Mouse (Mus musculus) heart, embryonic 13.5 days (tissue): Measurements from ENCODE around the gene Plekha8. TPM values are rescaled to one million over a fixed set of nuclear protein-coding genes. Genes with fewer than 3 reads are reported as not detected.

ENCODE experiments used
- ATAC-seq: fragments of 200-750 bp; cut with Nextera tagmentation; 2 replicates; pipeline ENCODE4 v1.8.0; 2017; ENCODE audit warnings: moderate TSS enrichment; ENCODE audit not compliant: insufficient number of reproducible peaks, low FRiP score, low TSS enrichment; ENCODE audit errors: extremely low read depth
- H3K27ac ChIP-seq: fragments of 300-500 bp; sonication (generic); replicated peaks from 2 replicates; pipeline ENCODE4 v1.5.1; 2015; ENCODE audit warnings: moderate library complexity, mild to moderate bottlenecking, inconsistent platforms
- H3K27me3 ChIP-seq: fragments of 300-500 bp; sonication (generic); replicated peaks from 2 replicates; pipeline ENCODE4 v1.6.1; 2015; ENCODE audit warnings: mild to moderate bottlenecking, inconsistent platforms
- H3K36me3 ChIP-seq: fragments of 300-500 bp; sonication (generic); 2 replicates; pipeline ENCODE4 v1.6.1; 2015; ENCODE audit warnings: mild to moderate bottlenecking, inconsistent platforms
- H3K4me1 ChIP-seq: fragments of 300-500 bp; sonication (generic); 2 replicates; pipeline ENCODE4 v1.6.1; 2015; ENCODE audit warnings: inconsistent platforms
- H3K4me2 ChIP-seq: fragments of 300-500 bp; sonication (generic); 2 replicates; pipeline ENCODE4 v1.6.1; 2015; ENCODE audit warnings: inconsistent platforms, mild to moderate bottlenecking, moderate library complexity
- H3K4me3 ChIP-seq: fragments of 300-500 bp; sonication (generic); 2 replicates; pipeline ENCODE4 v1.5.1; 2015; ENCODE audit warnings: moderate library complexity, mild to moderate bottlenecking, inconsistent platforms
- H3K9ac ChIP-seq: fragments of 300-500 bp; sonication (generic); 2 replicates; pipeline ENCODE4 v1.6.1; 2015; ENCODE audit warnings: inconsistent platforms, mild to moderate bottlenecking, moderate library complexity
- H3K9me3 ChIP-seq: fragments of 300-500 bp; sonication (generic); 2 replicates; pipeline ENCODE4 v1.6.1; 2016; ENCODE audit warnings: inconsistent platforms
- WGBS: fragments of 180-500 bp; shearing (Covaris S2); methylation state at CpG from one replicate; pipeline ENCODE4 v1.1.7; 2015; ENCODE audit warnings: mixed read lengths; 5-methylcytosine and 5-hydroxymethylcytosine counted together
- polyA plus RNA-seq: library from polyadenylated mRNA; unstranded; fragments of >200 nt; fragmentation: Nextera tagmentation; extraction: Ambion mirVana; gene quantifications from 2 replicates; pipeline ENCODE4 v1.2.1, GENCODE M21; 2015

Plekha8 gene
- polyA plus RNA-seq, 1 experiment from 2014 or later = 7.5 TPM

- 74% methylated on average over 6 of the region's 6 CpGs for WGBS
- Histone ChIP-seq H3K9ac (no peak overlapping the region), H3K36me3 (no peaks in the 10 kb centered on the region), H3K9me3 (no peaks in the 10 kb centered on the region), H3K4me2 (no peak overlapping the region), H3K27me3 (no peaks in the 10 kb centered on the region), H3K4me1 (no peaks in the 10 kb centered on the region), H3K27ac (no peak overlapping the region), H3K4me3 (no peak overlapping the region)
- ATAC-seq = no peak
These were observed 63.0 kb downstream of the Plekha8 start for GRCm38 (mm10) chr6:54657861-54658260.

GRCm38 (mm10) chr6:54669868-54670267, 75.0 kb downstream of the Plekha8 start:
- no peaks in the 10 kb centered on the region for H3K4me1 ChIP-seq
- no peak overlapping the region for H3K9ac ChIP-seq
- ATAC-seq = no peak
- H3K9me3 ChIP-seq = peaks cover 6% of the 10 kb centered on the region; the same call in 1 of the 2 replicates
- 65% methylated on average over 6 of the region's 6 CpGs for WGBS
- no peaks in the 10 kb centered on the region for H3K36me3 ChIP-seq
- 0 out of 2 replicates have a peak, but pooled peaks cover 5% of the 10 kb centered on the region for H3K27me3 ChIP-seq
- no peak overlapping the region for H3K4me3 ChIP-seq
- no peak overlapping the region for H3K27ac ChIP-seq
- H3K4me2 ChIP-seq = no peak overlapping the region

GRCm38 (mm10) chr6:54672901-54673300, 78.0 kb downstream of the Plekha8 start:
- WGBS = 50% methylated on average over 5 of the region's 5 CpGs
- H3K9me3 ChIP-seq = no peaks in the 10 kb centered on the region
- H3K27ac ChIP-seq = no peak overlapping the region
- H3K9ac ChIP-seq = no peak overlapping the region
- H3K36me3 ChIP-seq = no peaks in the 10 kb centered on the region
- no peaks in the 10 kb centered on the region for H3K4me1 ChIP-seq
- no peak overlapping the region for H3K4me3 ChIP-seq
- ATAC-seq = no peak
- H3K4me2 ChIP-seq = no peak overlapping the region
- 0 out of 2 replicates have a peak, but pooled peaks cover 5% of the 10 kb centered on the region for H3K27me3 ChIP-seq

- WGBS = 66% methylated on average over 5 of the region's 5 CpGs
- Histone ChIP-seq H3K4me2 (no peak overlapping the region), H3K27me3 (peaks cover 43% of the 10 kb centered on the region)
These were observed 84.8 kb downstream of the Plekha8 start for GRCm38 (mm10) chr6:54679686-54680085.

GRCm38 (mm10) chr6:54680891-54681745, 86.2 kb downstream of the Plekha8 start, which contains the start of gene Mturn:
TSS of gene Mturn (plus strand) at chr6:54681624.
- WGBS = 5% methylated on average over 40 of the region's 48 CpGs
- Histone ChIP-seq H3K4me3 (peak within 1 kb of the TSS; percentile 91), H3K27me3 (peaks cover 47% of the 10 kb centered on the region), H3K36me3 (no peaks in the 10 kb centered on the region), H3K9me3 (no peaks in the 10 kb centered on the region), H3K4me2 (peak within 1 kb of the TSS; percentile 99), H3K9ac (peak within 1 kb of the TSS; percentile 85), H3K4me1 (peaks cover 27% of the 10 kb centered on the region), H3K27ac (peak within 1 kb of the TSS; percentile 50)
- peak; percentile 97 for ATAC-seq

More at GRCm38 (mm10) chr6:54679686-54680085, 84.8 kb downstream of the Plekha8 start:
- Histone ChIP-seq H3K36me3 (no peaks in the 10 kb centered on the region), H3K9ac (no peak overlapping the region), H3K4me1 (peaks cover 14% of the 10 kb centered on the region), H3K27ac (no peak overlapping the region), H3K4me3 (no peak overlapping the region), H3K9me3 (no peaks in the 10 kb centered on the region)
- no peak for ATAC-seq

- peak overlapping the region; percentile 99 for H3K4me2 ChIP-seq
- H3K4me1 ChIP-seq = peaks cover 28% of the 10 kb centered on the region
- peak overlapping the region; percentile 91 for H3K4me3 ChIP-seq
- H3K27ac ChIP-seq = peak overlapping the region; percentile 50
- no peaks in the 10 kb centered on the region for H3K9me3 ChIP-seq
- H3K27me3 ChIP-seq = peaks cover 47% of the 10 kb centered on the region
- H3K9ac ChIP-seq = peak overlapping the region; percentile 85
- no peaks in the 10 kb centered on the region for H3K36me3 ChIP-seq
- WGBS = under 1% methylated on average over 60 of the region's 61 CpGs
- peak; percentile 69 for ATAC-seq
These were observed 87.0 kb downstream of the Plekha8 start for GRCm38 (mm10) chr6:54681746-54682428.

GRCm38 (mm10) chr6:54684085-54684484, 89.2 kb downstream of the Plekha8 start:
- Histone ChIP-seq H3K9ac (no peak overlapping the region), H3K27me3 (peaks cover 58% of the 10 kb centered on the region), H3K4me1 (peaks cover 28% of the 10 kb centered on the region), H3K9me3 (no peaks in the 10 kb centered on the region), H3K36me3 (no peaks in the 10 kb centered on the region), H3K4me3 (no peak overlapping the region), H3K27ac (no peak overlapping the region), H3K4me2 (no peak overlapping the region)
- WGBS = 77% methylated on average over 4 of the region's 4 CpGs
- ATAC-seq = no peak

GRCm38 (mm10) chr6:54685103-54685502, 90.2 kb downstream of the Plekha8 start:
- H3K9me3 ChIP-seq = no peaks in the 10 kb centered on the region
- H3K27ac ChIP-seq = 0 out of 2 replicates have a peak overlapping the region, but pooled peaks have one; percentile 15
- no peak overlapping the region for H3K4me3 ChIP-seq
- H3K9ac ChIP-seq = no peak overlapping the region
- peaks cover 28% of the 10 kb centered on the region for H3K4me1 ChIP-seq
- H3K36me3 ChIP-seq = no peaks in the 10 kb centered on the region
- 67% methylated on average over 5 of the region's 5 CpGs for WGBS
- no peak for ATAC-seq
- peaks cover 53% of the 10 kb centered on the region for H3K27me3 ChIP-seq
- no peak overlapping the region for H3K4me2 ChIP-seq

- no peak overlapping the region for H3K27ac ChIP-seq
- peaks cover 28% of the 10 kb centered on the region for H3K4me1 ChIP-seq
- H3K9ac ChIP-seq = no peak overlapping the region
- no peak for ATAC-seq
- WGBS = 45% methylated on average over 14 of the region's 14 CpGs
- H3K27me3 ChIP-seq = peaks cover 50% of the 10 kb centered on the region
- H3K9me3 ChIP-seq = no peaks in the 10 kb centered on the region
- H3K36me3 ChIP-seq = no peaks in the 10 kb centered on the region
- no peak overlapping the region for H3K4me2 ChIP-seq
- H3K4me3 ChIP-seq = no peak overlapping the region
These were observed 90.9 kb downstream of the Plekha8 start for GRCm38 (mm10) chr6:54685716-54686395.

- no peak for ATAC-seq
- 82% methylated on average over 21 of the region's 21 CpGs for WGBS
- H3K9me3 ChIP-seq = no peaks in the 10 kb centered on the region
- H3K4me1 ChIP-seq = peaks cover 33% of the 10 kb centered on the region
- H3K4me2 ChIP-seq = no peak overlapping the region
- no peak overlapping the region for H3K27ac ChIP-seq
- no peak overlapping the region for H3K9ac ChIP-seq
- H3K27me3 ChIP-seq = peaks cover 57% of the 10 kb centered on the region
- H3K36me3 ChIP-seq = no peaks in the 10 kb centered on the region
- H3K4me3 ChIP-seq = no peak overlapping the region
These were observed 92.2 kb downstream of the Plekha8 start for GRCm38 (mm10) chr6:54686946-54687737.
